Mouse (Mus musculus): Measurements from ENCODE around the gene Ap4e1. TPM values are rescaled to one million over a fixed set of nuclear protein-coding genes. Genes with fewer than 3 reads are reported as not detected.
"Not testable (repeated sequence)": the region's sequence is repeated elsewhere in the genome, so short reads cannot be mapped to it uniquely, and the experiment has no call there.

Ap4e1 gene
- polyA plus RNA-seq, 1 experiment from 2014 or later, result 8.1 TPM

DNA sequence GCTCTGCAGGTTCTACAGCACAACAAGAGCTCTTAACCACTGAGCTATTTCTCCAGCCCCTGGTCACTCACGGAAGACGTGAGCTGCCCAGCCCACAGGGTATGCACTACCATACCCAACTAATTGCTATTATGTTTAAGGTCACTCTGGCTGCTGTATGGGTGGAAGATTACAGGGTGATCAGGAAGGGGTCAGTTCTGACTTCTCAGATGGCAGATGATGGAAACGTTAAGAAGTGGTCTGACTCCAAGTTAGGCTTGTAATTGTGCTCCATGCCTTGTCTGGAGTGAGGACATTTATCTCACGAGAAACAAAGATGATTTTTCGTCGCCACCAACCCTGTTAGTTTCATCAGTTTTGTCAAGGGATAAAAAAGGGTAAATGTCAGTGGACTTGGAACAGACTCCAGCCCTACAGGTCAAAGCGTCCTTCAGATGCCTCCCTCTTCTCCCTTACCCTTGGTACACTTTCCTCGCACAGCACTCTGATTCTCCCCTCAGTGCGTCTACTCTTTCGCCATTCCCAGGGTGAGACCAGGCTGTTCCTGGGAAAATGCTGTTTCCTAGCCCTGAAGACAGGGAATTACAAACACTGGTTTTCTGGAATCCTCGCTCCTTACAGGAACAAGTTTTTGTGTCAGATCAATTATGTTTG, 61.4 kb downstream of the Ap4e1 start:
- Histone ChIP-seq H3K9me3 (replicated peaks; ENCODE audit: control insufficient read depth, low read length) (no peaks in the 10 kb centered on the region), H3K27ac (ENCODE audit: low read length) (peak overlapping the region; percentile 73), H3K4me1 (ENCODE audit: control insufficient read depth, insufficient read depth, low read length) (peaks cover 10% of the 10 kb centered on the region), H3K9ac (ENCODE audit: low read length) (peak overlapping the region; percentile 73), H3K4me2 (ENCODE audit: low read depth, low read length) (peak overlapping the region; percentile 78), H3K36me3 (ENCODE audit: control insufficient read depth, insufficient read depth) (peaks cover 10% of the 10 kb centered on the region), H3K4me3 (ENCODE audit: low read length) (peak overlapping the region; percentile 74), H3K27me3 (ENCODE audit: control insufficient read depth, insufficient read depth, low read length) (no peaks in the 10 kb centered on the region)
- ATAC-seq (replicated peaks; ENCODE audit: extremely low read depth, insufficient read depth, low FRiP score), result 0 out of 2 replicates have a peak, but pooled peaks have one; percentile 12
- 19% methylated on average over 11 of the region's 11 CpGs for WGBS

DNA sequence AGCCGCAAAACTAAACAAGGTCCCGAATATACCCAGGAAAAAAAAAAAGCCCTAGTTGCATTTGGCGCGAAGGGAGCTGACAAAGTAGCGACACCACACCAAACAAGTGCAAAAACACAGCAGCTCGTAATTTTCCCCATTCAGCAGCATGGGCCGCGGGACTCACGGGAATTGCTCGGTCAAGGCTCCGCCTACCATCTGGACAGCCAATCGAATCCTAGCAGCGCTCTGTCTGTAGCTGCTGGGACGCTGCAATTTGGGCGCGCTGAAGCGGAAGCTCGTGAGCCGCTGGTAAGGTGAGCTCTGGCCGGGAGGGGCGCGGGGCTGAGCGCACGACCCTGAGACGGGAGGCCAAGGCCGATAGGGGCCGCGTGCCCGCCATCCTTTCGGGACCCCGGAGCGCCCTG, 61.9 kb downstream of the Ap4e1 start, which contains the start of gene Blvra:
Gene Blvra, plus strand, starts transcription at position 231 of the 407 bp plus-strand sequence.
- H3K27ac ChIP-seq (ENCODE audit: low read length), result peak within 1 kb of the TSS; percentile 73
- ATAC-seq (replicated peaks; ENCODE audit: extremely low read depth, insufficient read depth, low FRiP score), result peak; percentile 99

DNA sequence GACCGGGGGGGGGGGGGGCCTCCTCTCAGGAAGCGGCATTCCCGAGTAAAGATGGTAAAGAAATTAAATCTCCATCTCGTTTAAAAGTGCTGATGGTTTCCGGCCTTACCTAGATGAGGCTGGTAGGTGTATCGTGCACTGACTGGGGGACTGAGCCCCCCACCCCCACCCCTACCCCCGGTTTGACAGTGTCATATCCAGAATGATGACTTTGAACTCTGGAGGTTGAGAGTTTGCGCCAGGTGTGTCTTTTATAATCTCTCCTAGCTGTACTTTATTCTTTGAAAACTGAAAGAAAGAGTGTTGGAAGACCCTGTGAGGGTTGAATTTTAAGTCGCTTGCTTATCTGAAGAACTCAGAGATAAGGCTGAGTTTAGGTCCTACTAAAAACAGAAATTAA, 62.4 kb downstream of the Ap4e1 start:
- WGBS, result 7% methylated on average over 9 of the region's 9 CpGs
- peak; percentile 49 for ATAC-seq (replicated peaks; ENCODE audit: extremely low read depth, insufficient read depth, low FRiP score)
- Histone ChIP-seq H3K9me3 (replicated peaks; ENCODE audit: control insufficient read depth, low read length) (no peaks in the 10 kb centered on the region), H3K4me3 (ENCODE audit: low read length) (peak overlapping the region; percentile 74), H3K4me2 (ENCODE audit: low read depth, low read length) (peak overlapping the region; percentile 78), H3K27me3 (ENCODE audit: control insufficient read depth, insufficient read depth, low read length) (no peaks in the 10 kb centered on the region), H3K27ac (ENCODE audit: low read length) (peak overlapping the region; percentile 63; the same call in 1 of the 2 replicates), H3K9ac (ENCODE audit: low read length) (peak overlapping the region; percentile 81), H3K36me3 (ENCODE audit: control insufficient read depth, insufficient read depth) (peaks cover 10% of the 10 kb centered on the region), H3K4me1 (ENCODE audit: control insufficient read depth, insufficient read depth, low read length) (peaks cover 10% of the 10 kb centered on the region)

More for the DNA sequence above, 61.9 kb downstream of the Ap4e1 start, which contains the start of gene Blvra:
- H3K4me2 ChIP-seq (ENCODE audit: low read depth, low read length), result peak within 1 kb of the TSS; percentile 78
- H3K9ac ChIP-seq (ENCODE audit: low read length), result peak within 1 kb of the TSS; percentile 81
- peak within 1 kb of the TSS; percentile 74 for H3K4me3 ChIP-seq (ENCODE audit: low read length)
- H3K4me1 ChIP-seq (ENCODE audit: control insufficient read depth, insufficient read depth, low read length), result peaks cover 10% of the 10 kb centered on the region
- no peaks in the 10 kb centered on the region for H3K9me3 ChIP-seq (replicated peaks; ENCODE audit: control insufficient read depth, low read length)
- 0% methylated on average over 32 of the region's 32 CpGs for WGBS
- H3K27me3 ChIP-seq (ENCODE audit: control insufficient read depth, insufficient read depth, low read length), result no peaks in the 10 kb centered on the region
- peaks cover 10% of the 10 kb centered on the region for H3K36me3 ChIP-seq (ENCODE audit: control insufficient read depth, insufficient read depth)

DNA sequence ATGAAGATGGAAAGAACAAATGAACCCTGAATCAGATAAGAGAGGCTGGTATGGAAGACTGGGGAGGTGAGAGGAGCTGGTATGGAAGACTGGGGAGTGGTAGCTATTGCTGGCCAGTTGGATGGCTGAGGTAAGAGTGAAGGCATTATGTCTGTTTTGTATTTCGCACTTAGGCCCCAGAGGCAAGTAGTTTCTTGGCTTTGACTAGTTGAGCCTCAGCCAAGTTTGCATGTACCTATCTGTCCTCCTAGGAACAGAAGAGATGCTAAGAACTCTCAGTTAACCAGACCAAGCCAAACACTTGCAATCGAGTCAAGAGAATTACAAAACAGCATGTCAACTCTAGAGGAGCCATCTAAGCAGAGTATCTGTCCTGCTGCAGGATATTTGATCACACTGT, 65.6 kb downstream of the Ap4e1 start:
- no peak overlapping the region for H3K4me2 ChIP-seq (ENCODE audit: low read depth, low read length)
- ATAC-seq (replicated peaks; ENCODE audit: extremely low read depth, insufficient read depth, low FRiP score), result no peak
- H3K36me3 ChIP-seq (ENCODE audit: control insufficient read depth, insufficient read depth), result no peaks in the 10 kb centered on the region
- H3K27ac ChIP-seq (ENCODE audit: low read length), result no peak overlapping the region
- no peak overlapping the region for H3K9ac ChIP-seq (ENCODE audit: low read length)
- WGBS, result 88% methylated on average over 2 of the region's 2 CpGs
- H3K27me3 ChIP-seq (ENCODE audit: control insufficient read depth, insufficient read depth, low read length), result no peaks in the 10 kb centered on the region
- H3K4me1 ChIP-seq (ENCODE audit: control insufficient read depth, insufficient read depth, low read length), result peaks cover 10% of the 10 kb centered on the region
- no peak overlapping the region for H3K4me3 ChIP-seq (ENCODE audit: low read length)
- no peaks in the 10 kb centered on the region for H3K9me3 ChIP-seq (replicated peaks; ENCODE audit: control insufficient read depth, low read length)

DNA sequence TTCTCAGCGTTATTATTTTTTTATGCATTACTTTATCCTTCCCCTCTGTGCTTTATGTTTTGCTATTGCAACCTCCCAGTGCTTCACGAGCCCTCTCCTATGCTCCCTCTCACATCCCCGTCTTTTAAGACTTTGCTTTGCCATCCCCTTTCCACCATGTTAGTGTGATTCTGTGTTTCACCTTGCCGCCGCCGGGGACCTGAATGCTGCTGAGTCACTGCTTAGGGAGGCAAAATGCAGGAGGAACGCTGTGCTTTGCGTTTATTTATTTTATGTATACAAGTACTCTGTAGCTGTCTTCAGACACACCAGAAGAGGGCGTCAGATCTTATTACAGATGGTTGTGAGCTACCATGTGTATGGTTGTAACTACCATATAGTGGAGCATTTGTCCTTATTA, 69.1 kb downstream of the Ap4e1 start:
- no peak overlapping the region for H3K9ac ChIP-seq (ENCODE audit: low read length)
- no peak overlapping the region for H3K27ac ChIP-seq (ENCODE audit: low read length)
- no peaks in the 10 kb centered on the region for H3K36me3 ChIP-seq (ENCODE audit: control insufficient read depth, insufficient read depth)
- no peaks in the 10 kb centered on the region for H3K4me1 ChIP-seq (ENCODE audit: control insufficient read depth, insufficient read depth, low read length)
- no peaks in the 10 kb centered on the region for H3K9me3 ChIP-seq (replicated peaks; ENCODE audit: control insufficient read depth, low read length)
- no peak overlapping the region for H3K4me3 ChIP-seq (ENCODE audit: low read length)
- no peaks in the 10 kb centered on the region for H3K27me3 ChIP-seq (ENCODE audit: control insufficient read depth, insufficient read depth, low read length)
- 68% methylated on average over 9 of the region's 9 CpGs for WGBS
- H3K4me2 ChIP-seq (ENCODE audit: low read depth, low read length), result no peak overlapping the region
- no peak for ATAC-seq (replicated peaks; ENCODE audit: extremely low read depth, insufficient read depth, low FRiP score)

DNA sequence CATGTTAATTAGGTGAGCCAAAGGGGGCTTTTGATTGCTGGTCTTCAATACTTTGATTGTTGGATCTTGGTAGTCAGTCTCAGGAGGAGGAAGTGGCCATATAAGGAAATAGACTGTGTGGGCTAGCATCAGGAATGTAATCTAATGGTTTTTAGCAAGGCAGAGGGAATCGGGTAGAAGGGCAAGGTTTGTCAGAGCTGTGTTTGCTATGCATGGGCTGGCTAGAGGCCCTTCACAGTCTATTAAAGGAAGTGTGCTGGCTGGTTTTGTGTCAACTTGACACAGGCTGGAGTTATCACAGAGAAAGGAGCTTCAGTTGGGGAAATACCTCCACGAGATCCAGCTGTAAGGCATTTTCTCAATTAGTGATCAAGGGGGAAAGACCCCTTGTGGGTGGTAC, 70.5 kb downstream of the Ap4e1 start:
- WGBS, result 42% methylated on average over 2 of the region's 2 CpGs
- not testable (repeated sequence) for H3K9me3 ChIP-seq (replicated peaks; ENCODE audit: control insufficient read depth, low read length); H3K4me1 ChIP-seq (ENCODE audit: control insufficient read depth, insufficient read depth, low read length); H3K36me3 ChIP-seq (ENCODE audit: control insufficient read depth, insufficient read depth); H3K27me3 ChIP-seq (ENCODE audit: control insufficient read depth, insufficient read depth, low read length); H3K27ac ChIP-seq (ENCODE audit: low read length); H3K9ac ChIP-seq (ENCODE audit: low read length); H3K4me2 ChIP-seq (ENCODE audit: low read depth, low read length); H3K4me3 ChIP-seq (ENCODE audit: low read length); ATAC-seq (replicated peaks; ENCODE audit: extremely low read depth, insufficient read depth, low FRiP score)

DNA sequence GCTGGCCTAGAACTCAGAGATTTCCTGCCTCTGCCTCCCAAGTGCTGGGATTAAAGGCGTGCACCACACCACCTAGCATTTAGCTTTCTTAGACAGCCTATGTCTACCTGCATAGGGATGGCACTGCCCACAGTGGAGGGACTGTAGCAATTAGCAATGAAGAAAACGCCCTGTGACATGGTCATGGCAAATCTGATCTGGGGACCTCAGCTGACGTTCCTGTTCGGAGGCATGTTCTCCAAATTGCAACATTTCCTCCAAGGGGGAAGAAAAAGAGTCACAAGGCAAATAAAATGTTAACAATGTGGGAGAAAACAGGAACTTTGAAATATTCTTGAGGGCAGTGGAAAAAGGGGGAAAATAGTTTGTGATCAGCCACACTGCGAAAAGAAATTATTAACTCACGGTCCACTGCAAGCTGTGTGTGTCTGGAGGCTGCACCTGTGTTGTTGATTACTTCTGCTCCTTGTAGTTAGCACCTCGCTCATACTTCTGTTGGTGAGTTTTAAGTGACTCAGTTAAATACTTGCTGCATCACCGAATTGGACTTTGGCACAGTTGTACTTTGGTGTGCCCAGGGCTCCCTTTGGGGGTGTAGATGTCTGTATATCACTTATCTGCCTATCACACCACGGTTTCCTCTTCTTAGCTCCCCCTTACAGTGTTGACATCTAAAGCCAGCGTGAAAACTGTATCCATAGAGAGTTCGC, 71.5 kb downstream of the Ap4e1 start:
- H3K9ac ChIP-seq (ENCODE audit: low read length), result no peak overlapping the region
- H3K4me2 ChIP-seq (ENCODE audit: low read depth, low read length), result no peak overlapping the region
- no peaks in the 10 kb centered on the region for H3K27me3 ChIP-seq (ENCODE audit: control insufficient read depth, insufficient read depth, low read length)
- H3K27ac ChIP-seq (ENCODE audit: low read length), result no peak overlapping the region
- no peaks in the 10 kb centered on the region for H3K9me3 ChIP-seq (replicated peaks; ENCODE audit: control insufficient read depth, low read length)
- 89% methylated on average over 11 of the region's 11 CpGs for WGBS
- H3K36me3 ChIP-seq (ENCODE audit: control insufficient read depth, insufficient read depth), result no peaks in the 10 kb centered on the region
- H3K4me1 ChIP-seq (ENCODE audit: control insufficient read depth, insufficient read depth, low read length), result no peaks in the 10 kb centered on the region
- no peak for ATAC-seq (replicated peaks; ENCODE audit: extremely low read depth, insufficient read depth, low FRiP score)
- no peak overlapping the region for H3K4me3 ChIP-seq (ENCODE audit: low read length)

DNA sequence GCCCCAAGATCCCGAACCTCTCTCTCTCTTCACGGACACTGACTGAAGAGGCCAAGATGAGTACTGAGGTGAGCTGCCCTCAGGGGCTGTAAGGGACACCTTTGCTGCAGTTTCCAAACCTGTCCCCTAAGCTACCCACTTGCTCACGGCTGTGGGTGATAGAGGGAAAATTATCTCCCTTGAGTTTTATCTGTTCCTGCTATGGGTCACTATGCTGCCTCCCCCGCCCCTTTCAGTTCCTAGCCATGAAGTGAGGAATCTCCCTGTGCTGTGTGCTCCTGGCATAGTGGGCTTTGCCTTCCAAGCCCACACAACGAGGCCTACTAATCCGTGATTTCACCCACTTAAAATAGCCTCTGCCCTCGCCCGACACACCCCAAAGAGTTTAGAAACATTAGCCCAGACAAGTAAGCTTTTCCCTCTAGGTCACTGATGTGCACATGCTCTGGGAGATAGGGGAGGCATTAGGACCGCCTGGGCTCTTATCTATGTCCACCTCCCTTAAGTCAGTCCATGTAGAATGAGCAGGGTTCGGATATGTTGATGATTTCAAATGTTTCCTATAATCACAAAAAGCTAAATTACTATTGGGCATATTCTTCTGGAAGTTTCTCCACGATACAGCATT, 72.2 kb downstream of the Ap4e1 start:
- 70% methylated on average over 11 of the region's 11 CpGs for WGBS
- no peak overlapping the region for H3K4me2 ChIP-seq (ENCODE audit: low read depth, low read length)
- ATAC-seq (replicated peaks; ENCODE audit: extremely low read depth, insufficient read depth, low FRiP score), result no peak

DNA sequence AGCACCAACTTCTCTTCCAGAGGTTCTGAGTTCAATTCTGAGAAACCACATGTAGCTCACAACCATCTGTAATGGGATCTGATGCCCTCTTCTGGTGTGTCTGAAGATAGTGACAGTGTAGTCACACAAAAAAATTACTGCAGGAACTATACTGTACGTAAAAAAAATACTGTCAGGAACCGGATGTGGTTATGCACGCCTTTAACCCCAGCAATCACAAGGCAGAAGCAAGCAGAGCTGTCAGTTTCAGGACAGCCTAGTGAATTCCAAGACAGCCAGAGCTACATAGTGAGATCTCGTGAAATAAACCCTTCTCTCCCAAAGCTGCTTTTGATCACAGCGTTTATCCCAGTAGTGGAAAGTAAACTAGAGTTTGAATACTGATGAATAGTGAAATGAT, 77.7 kb downstream of the Ap4e1 start:
- peaks cover 5% of the 10 kb centered on the region for H3K36me3 ChIP-seq (ENCODE audit: control insufficient read depth, insufficient read depth)
- ATAC-seq (replicated peaks; ENCODE audit: extremely low read depth, insufficient read depth, low FRiP score), result no peak
- 83% methylated on average over 5 of the region's 5 CpGs for WGBS

More for the DNA sequence above, 72.2 kb downstream of the Ap4e1 start:
- Histone ChIP-seq H3K4me3 (ENCODE audit: low read length) (no peak overlapping the region), H3K36me3 (ENCODE audit: control insufficient read depth, insufficient read depth) (no peaks in the 10 kb centered on the region), H3K9ac (ENCODE audit: low read length) (no peak overlapping the region), H3K9me3 (replicated peaks; ENCODE audit: control insufficient read depth, low read length) (no peaks in the 10 kb centered on the region), H3K4me1 (ENCODE audit: control insufficient read depth, insufficient read depth, low read length) (no peaks in the 10 kb centered on the region), H3K27ac (ENCODE audit: low read length) (no peak overlapping the region), H3K27me3 (ENCODE audit: control insufficient read depth, insufficient read depth, low read length) (no peaks in the 10 kb centered on the region)

More for the DNA sequence above, 77.7 kb downstream of the Ap4e1 start:
- Histone ChIP-seq H3K4me3 (ENCODE audit: low read length) (no peak overlapping the region), H3K4me2 (ENCODE audit: low read depth, low read length) (no peak overlapping the region), H3K27ac (ENCODE audit: low read length) (no peak overlapping the region), H3K4me1 (ENCODE audit: control insufficient read depth, insufficient read depth, low read length) (no peaks in the 10 kb centered on the region), H3K9ac (ENCODE audit: low read length) (no peak overlapping the region), H3K9me3 (replicated peaks; ENCODE audit: control insufficient read depth, low read length) (no peaks in the 10 kb centered on the region), H3K27me3 (ENCODE audit: control insufficient read depth, insufficient read depth, low read length) (no peaks in the 10 kb centered on the region)
